In genomic region chr13:83216454-83216853, GRCm38 (mm10) we compare ENCODE assay signal across 18 mouse cellular contexts.
DNase-seq lines count a peak whose midpoint lies in the region; ATAC-seq and TF ChIP-seq lines count a peak whose summit lies in the region.
"Had no signal": no experiment of that assay in that cellular context is flagged by ENCODE, and none has a peak within 500 bp of the region (broad histone marks: within the 10 kb centered on the region; RNA-seq: fewer than 3 reads in every experiment).

No protein-coding gene starts in this region.

- no peaks in the 10 kb centered on the region for H3K27me3 ChIP-seq in forebrain, embryonic 13.5 days
- no peaks in the 10 kb centered on the region for H3K27me3 ChIP-seq in forebrain, embryonic 10.5 days (ENCODE audit: poor library complexity, severe bottlenecking)
- no peaks in the 10 kb centered on the region for H3K27me3 ChIP-seq in midbrain, embryonic 15.5 days (replicated peaks)
- no peaks in the 10 kb centered on the region for H3K27me3 ChIP-seq in midbrain, postnatal 0 days (ENCODE audit: insufficient read depth, low read length)
- no peaks in the 10 kb centered on the region for H3K27me3 ChIP-seq in forebrain, embryonic 16.5 days (replicated peaks; ENCODE audit: control insufficient read depth, insufficient read depth, low read length)
- H3K27me3 ChIP-seq: embryonic facial prominence, embryonic 12.5 days had no signal

- no peak overlapping the region for H3K9ac ChIP-seq in forebrain, embryonic 13.5 days
- no peak overlapping the region for H3K9ac ChIP-seq in midbrain, embryonic 15.5 days
- no peak overlapping the region for H3K9ac ChIP-seq in midbrain, postnatal 0 days (replicated peaks; ENCODE audit: low read length, poor library complexity, severe bottlenecking)
- H3K9ac ChIP-seq in forebrain, embryonic 16.5 days (replicated peaks; ENCODE audit: low read depth, low read length), result no peak overlapping the region
- H3K9ac ChIP-seq: embryonic facial prominence, embryonic 12.5 days had no signal

- WGBS in forebrain, embryonic 13.5 days, result 72% methylated on average over 3 of the region's 3 CpGs
- 96% methylated on average over 3 of the region's 3 CpGs for WGBS in forebrain, embryonic 10.5 days
- 71% methylated on average over 3 of the region's 3 CpGs for WGBS in midbrain, embryonic 15.5 days
- 70% methylated on average over 3 of the region's 3 CpGs for WGBS in midbrain, postnatal 0 days
- 52% methylated on average over 3 of the region's 3 CpGs for WGBS in forebrain, embryonic 16.5 days

- TF ChIP-seq CTCF in midbrain, postnatal 0 days (IDR thresholded peaks at IDR 0.05), result no peak

- H3K4me3 ChIP-seq in forebrain, embryonic 13.5 days, result no peak overlapping the region
- no peak overlapping the region for H3K4me3 ChIP-seq in forebrain, embryonic 10.5 days
- no peak overlapping the region for H3K4me3 ChIP-seq in midbrain, embryonic 15.5 days
- no peak overlapping the region for H3K4me3 ChIP-seq in midbrain, postnatal 0 days (ENCODE audit: low read depth, low read length)
- no peak overlapping the region for H3K4me3 ChIP-seq in forebrain, embryonic 16.5 days (replicated peaks; ENCODE audit: low read length)
- H3K4me3 ChIP-seq: embryonic facial prominence, embryonic 10.5 days; embryonic facial prominence, embryonic 12.5 days had no signal

- no peaks in the 10 kb centered on the region for H3K36me3 ChIP-seq in forebrain, embryonic 13.5 days (ENCODE audit: poor library complexity, severe bottlenecking)
- no peaks in the 10 kb centered on the region for H3K36me3 ChIP-seq in forebrain, embryonic 10.5 days (replicated peaks)
- H3K36me3 ChIP-seq in midbrain, embryonic 15.5 days (replicated peaks), result no peaks in the 10 kb centered on the region
- H3K36me3 ChIP-seq in midbrain, postnatal 0 days (ENCODE audit: insufficient read depth, low read length), result no peaks in the 10 kb centered on the region
- H3K36me3 ChIP-seq in forebrain, embryonic 16.5 days (ENCODE audit: control insufficient read depth, insufficient read depth), result no peaks in the 10 kb centered on the region
- H3K36me3 ChIP-seq: embryonic facial prominence, embryonic 10.5 days; embryonic facial prominence, embryonic 12.5 days had no signal

- H3K4me1 ChIP-seq in forebrain, embryonic 13.5 days, result no peaks in the 10 kb centered on the region
- H3K4me1 ChIP-seq in forebrain, embryonic 10.5 days, result no peaks in the 10 kb centered on the region
- no peaks in the 10 kb centered on the region for H3K4me1 ChIP-seq in midbrain, embryonic 15.5 days
- no peaks in the 10 kb centered on the region for H3K4me1 ChIP-seq in midbrain, postnatal 0 days (ENCODE audit: insufficient read depth, low read length)
- no peaks in the 10 kb centered on the region for H3K4me1 ChIP-seq in forebrain, embryonic 16.5 days (replicated peaks; ENCODE audit: control insufficient read depth, insufficient read depth, low read length)
- H3K4me1 ChIP-seq: embryonic facial prominence, embryonic 10.5 days; embryonic facial prominence, embryonic 12.5 days had no signal

- DNase-seq in forebrain, embryonic 10.5 days (ENCODE audit: extremely low spot score, low spot score), result no peak
- no peak for DNase-seq in midbrain, postnatal 0 days (ENCODE audit: low spot score)
- peak; percentile 3 for DNase-seq in brain, embryonic 18.5 days (ENCODE audit: low read depth, low spot score)
- DNase-seq in cerebellum, adult 11 months, result no peak
- no peak for DNase-seq in yolk sac, embryonic 10.5 days (ENCODE audit: low spot score)
- DNase-seq: adrenal gland, adult 2 months; adrenal gland, postnatal 10 days; adrenal gland, postnatal 25 days; cerebellum, adult 11-12 months; cerebellum, adult 2 months; cerebellum, adult 9-10 months; cerebellum, postnatal 10 days; cerebellum, postnatal 25 days had no signal

- ATAC-seq in forebrain, embryonic 13.5 days, result peak; percentile 70; the same call in 1 of the 2 replicates
- 0 out of 2 replicates have a peak, but pooled peaks have one; percentile 52 for ATAC-seq in midbrain, embryonic 15.5 days (replicated peaks)
- no peak for ATAC-seq in midbrain, postnatal 0 days (ENCODE audit: low FRiP score)
- ATAC-seq in forebrain, embryonic 16.5 days, result peak; percentile 78

- no peak overlapping the region for H3K27ac ChIP-seq in forebrain, embryonic 13.5 days
- no peak overlapping the region for H3K27ac ChIP-seq in forebrain, embryonic 10.5 days
- no peak overlapping the region for H3K27ac ChIP-seq in midbrain, embryonic 15.5 days
- no peak overlapping the region for H3K27ac ChIP-seq in midbrain, postnatal 0 days (ENCODE audit: low read depth, low read length)
- H3K27ac ChIP-seq in forebrain, embryonic 16.5 days (ENCODE audit: low read length), result no peak overlapping the region
- H3K27ac ChIP-seq: embryonic facial prominence, embryonic 10.5 days; embryonic facial prominence, embryonic 12.5 days had no signal

- no peaks in the 10 kb centered on the region for H3K9me3 ChIP-seq in forebrain, embryonic 13.5 days (replicated peaks)
- H3K9me3 ChIP-seq in forebrain, embryonic 10.5 days, result no peaks in the 10 kb centered on the region
- H3K9me3 ChIP-seq in midbrain, embryonic 15.5 days, result no peaks in the 10 kb centered on the region
- H3K9me3 ChIP-seq in midbrain, postnatal 0 days (ENCODE audit: low read length), result no peaks in the 10 kb centered on the region
- H3K9me3 ChIP-seq in forebrain, embryonic 16.5 days (ENCODE audit: control insufficient read depth, low read length), result no peaks in the 10 kb centered on the region
- H3K9me3 ChIP-seq: embryonic facial prominence, embryonic 10.5 days; embryonic facial prominence, embryonic 12.5 days had no signal

- H3K4me2 ChIP-seq in forebrain, embryonic 13.5 days, result no peak overlapping the region
- H3K4me2 ChIP-seq in midbrain, embryonic 15.5 days, result no peak overlapping the region
- H3K4me2 ChIP-seq in midbrain, postnatal 0 days (ENCODE audit: low read depth, low read length, poor library complexity, severe bottlenecking), result no peak overlapping the region
- H3K4me2 ChIP-seq in forebrain, embryonic 16.5 days (ENCODE audit: low read length), result no peak overlapping the region
- H3K4me2 ChIP-seq: embryonic facial prominence, embryonic 12.5 days had no signal
